Mouse (Mus musculus) CH12.LX (cell line): ENCODE results near the gene Lmna. TPM values are rescaled to one million over a fixed set of nuclear protein-coding genes. Genes with fewer than 3 reads are reported as not detected.

ENCODE experiments used
- DNase-seq: peaks from one replicate; pipeline ENCODE4 v3.0.0-alpha.2; 2013; ENCODE audit errors: extremely low read depth
- H3K27ac ChIP-seq: 2 replicates; pipeline ENCODE4 v1.5.1; 2012; ENCODE audit warnings: low read depth, mild to moderate bottlenecking, control low read depth, moderate library complexity; ENCODE audit not compliant: insufficient read depth
- H3K27me3 ChIP-seq: replicated peaks from 2 replicates; pipeline ENCODE3; 2012; ENCODE audit warnings: inconsistent platforms
- H3K36me3 ChIP-seq, 2 experiments: replicated peaks in 1 of 2; 2 replicates each; pipeline versions ENCODE3 to v1.6.1; 2012; ENCODE audit warnings: inconsistent platforms in 1 of 2, low read length in 1 of 2, mild to moderate bottlenecking in 1 of 2, mixed read lengths in 1 of 2, moderate library complexity in 1 of 2; ENCODE audit not compliant: control insufficient read depth in 1 of 2, insufficient read depth in 1 of 2
- H3K4me1 ChIP-seq, 2 experiments: 2 replicates each; pipeline ENCODE4 v1.6.1; 2012; ENCODE audit warnings: inconsistent platforms in 1 of 2, moderate library complexity in 1 of 2; ENCODE audit not compliant: insufficient read depth in 2 of 2, control insufficient read depth in 1 of 2
- H3K4me2 ChIP-seq: 2 replicates; pipeline ENCODE4 v1.6.1; 2012; ENCODE audit warnings: low read depth, mild to moderate bottlenecking, control low read depth; ENCODE audit not compliant: poor library complexity, insufficient read depth, severe bottlenecking
- H3K4me3 ChIP-seq, 3 experiments: fragments of 150-350 bp in 1 of 3; sonication (generic) in 1 of 3; replicated peaks in 1 of 3; 2 replicates each; pipeline versions ENCODE3 to v1.5.1; 2011 to 2012; ENCODE audit warnings: low read depth in 2 of 3, low read length in 2 of 3, mild to moderate bottlenecking in 2 of 3, moderate library complexity in 2 of 3, control low read depth in 1 of 3, improper control_type of control experiment in 1 of 3, inconsistent platforms in 1 of 3, mixed read lengths in 1 of 3; ENCODE audit not compliant: poor library complexity in 1 of 3
- H3K79me2 ChIP-seq: replicated peaks from 2 replicates; pipeline ENCODE4 v1.6.1; 2012; ENCODE audit warnings: mild to moderate bottlenecking, moderate library complexity; ENCODE audit not compliant: control insufficient read depth, poor library complexity, insufficient read depth, severe bottlenecking; ENCODE audit errors: extremely low read depth
- H3K9ac ChIP-seq: 2 replicates; pipeline ENCODE4 v1.6.1; 2012; ENCODE audit warnings: low read depth, mild to moderate bottlenecking, control low read depth, moderate library complexity; ENCODE audit not compliant: insufficient read depth
- H3K9me3 ChIP-seq: replicated peaks from 2 replicates; pipeline ENCODE3; 2012; ENCODE audit warnings: low read length, inconsistent platforms, mixed read lengths
- BHLHE40 ChIP-seq: IDR thresholded peaks from 2 replicates; pipeline ENCODE4 v1.6.1; 2011; ENCODE audit warnings: mild to moderate bottlenecking, low read depth, low read length, improper control_type of control experiment
- CHD1 ChIP-seq: IDR thresholded peaks from 2 replicates; pipeline ENCODE4 v1.6.1; 2012; ENCODE audit warnings: low read depth, low read length, improper control_type of control experiment, inconsistent platforms
- E2F4 ChIP-seq: IDR thresholded peaks from 2 replicates; pipeline ENCODE4 v1.6.1; 2011; ENCODE audit warnings: low read depth, low read length, improper control_type of control experiment; ENCODE audit not compliant: insufficient replicate concordance
- ELF1 ChIP-seq: IDR thresholded peaks from 2 replicates; pipeline ENCODE4 v1.6.1; 2014; ENCODE audit warnings: low read depth, mild to moderate bottlenecking, inconsistent platforms, low read length, improper control_type of control experiment
- EP300 ChIP-seq: IDR thresholded peaks from 2 replicates; pipeline ENCODE4 v1.6.1; 2011; ENCODE audit warnings: low read length, improper control_type of control experiment
- ETS1 ChIP-seq: conservative IDR thresholded peaks from 2 replicates; pipeline ENCODE4 v1.6.1; 2012; ENCODE audit warnings: low read depth, mild to moderate bottlenecking, inconsistent platforms, low read length, improper control_type of control experiment, moderate library complexity
- HCFC1 ChIP-seq: IDR thresholded peaks from 2 replicates; pipeline ENCODE4 v1.6.1; 2012; ENCODE audit warnings: low read depth, mild to moderate bottlenecking, inconsistent platforms, low read length, improper control_type of control experiment
- IRF4 ChIP-seq: IDR thresholded peaks from 2 replicates; pipeline ENCODE4 v1.6.1; 2014; ENCODE audit warnings: low read depth, mild to moderate bottlenecking, inconsistent platforms, low read length, improper control_type of control experiment
- JUND ChIP-seq: conservative IDR thresholded peaks from 2 replicates; pipeline ENCODE4 v1.6.1; 2011; ENCODE audit warnings: low read depth, low read length, improper control_type of control experiment
- KAT2A ChIP-seq: IDR thresholded peaks from 2 replicates; pipeline ENCODE4 v1.6.1; 2012; ENCODE audit warnings: low read length, improper control_type of control experiment, inconsistent platforms; ENCODE audit not compliant: insufficient replicate concordance
- MAZ ChIP-seq: IDR thresholded peaks from 2 replicates; pipeline ENCODE4 v1.6.1; 2012; ENCODE audit warnings: low read depth, mild to moderate bottlenecking, inconsistent platforms, low read length, improper control_type of control experiment, moderate library complexity
- MEF2A ChIP-seq: IDR thresholded peaks from 2 replicates; pipeline ENCODE4 v1.6.1; 2014; ENCODE audit warnings: low read depth, mild to moderate bottlenecking, inconsistent platforms, low read length, improper control_type of control experiment, borderline replicate concordance
- MXI1 ChIP-seq: IDR thresholded peaks from 2 replicates; pipeline ENCODE4 v1.6.1; 2011; ENCODE audit warnings: mild to moderate bottlenecking, low read depth, low read length, improper control_type of control experiment
- MYC ChIP-seq: IDR thresholded peaks from 2 replicates; pipeline ENCODE4 v1.6.1; 2011; ENCODE audit warnings: low read depth, mild to moderate bottlenecking, improper control_type of control experiment, low read length
- NELFE ChIP-seq: IDR thresholded peaks from 2 replicates; pipeline ENCODE4 v1.6.1; 2011; ENCODE audit warnings: low read depth, low read length, improper control_type of control experiment
- NRF1 ChIP-seq: IDR thresholded peaks from 2 replicates; pipeline ENCODE4 v1.6.1; 2014; ENCODE audit warnings: low read depth, mild to moderate bottlenecking, inconsistent platforms, low read length, improper control_type of control experiment, moderate library complexity
- PAX5 ChIP-seq: IDR thresholded peaks from 2 replicates; pipeline ENCODE4 v1.6.1; 2012; ENCODE audit warnings: low read length, inconsistent platforms, mixed read lengths
- POLR2A ChIP-seq: IDR thresholded peaks from 2 replicates; pipeline ENCODE4 v1.6.1; 2011; ENCODE audit warnings: low read depth, mild to moderate bottlenecking, improper control_type of control experiment, low read length
- POLR2AphosphoS2 ChIP-seq: IDR thresholded peaks from 2 replicates; pipeline ENCODE4 v1.6.1; 2011; ENCODE audit warnings: low read depth, low read length, improper control_type of control experiment
- RAD21 ChIP-seq: IDR thresholded peaks from 2 replicates; pipeline ENCODE4 v1.6.1; 2011; ENCODE audit warnings: low read depth, mild to moderate bottlenecking, low read length, improper control_type of control experiment, moderate library complexity
- SMC3 ChIP-seq: IDR thresholded peaks from 2 replicates; pipeline ENCODE4 v1.6.1; 2011; ENCODE audit warnings: low read depth, low read length, improper control_type of control experiment
- TBP ChIP-seq: conservative IDR thresholded peaks from 2 replicates; pipeline ENCODE4 v1.6.1; 2011; ENCODE audit warnings: low read depth, low read length, improper control_type of control experiment
- TCF12 ChIP-seq: IDR thresholded peaks from 2 replicates; pipeline ENCODE4 v1.6.1; 2014; ENCODE audit warnings: low read depth, mild to moderate bottlenecking, inconsistent platforms, low read length, improper control_type of control experiment
- UBTF ChIP-seq: IDR thresholded peaks from 2 replicates; pipeline ENCODE4 v1.6.1; 2012; ENCODE audit warnings: low read depth, mild to moderate bottlenecking, inconsistent platforms, low read length, improper control_type of control experiment, moderate library complexity
- USF1 ChIP-seq: IDR thresholded peaks from 2 replicates; pipeline ENCODE4 v1.6.1; 2014; ENCODE audit warnings: low read depth, mild to moderate bottlenecking, inconsistent platforms, low read length, improper control_type of control experiment
- USF2 ChIP-seq: conservative IDR thresholded peaks from 2 replicates; pipeline ENCODE4 v1.6.1; 2011; ENCODE audit warnings: low read depth, low read length, improper control_type of control experiment
- ZC3H11A ChIP-seq: IDR thresholded peaks from 2 replicates; pipeline ENCODE4 v1.6.1; 2012; ENCODE audit warnings: low read depth, mild to moderate bottlenecking, inconsistent platforms, low read length, improper control_type of control experiment
- ZMIZ1 ChIP-seq: IDR thresholded peaks from 2 replicates; pipeline ENCODE4 v1.6.1; 2012; ENCODE audit warnings: low read depth, mild to moderate bottlenecking, inconsistent platforms, low read length, improper control_type of control experiment
- ZNF384 ChIP-seq: IDR thresholded peaks from 2 replicates; pipeline ENCODE4 v1.6.1; 2012; ENCODE audit warnings: low read depth, low read length, improper control_type of control experiment, inconsistent platforms
- dilution Hi-C: fragments of 300-500 bp; cut with MboI; formaldehyde crosslinking; loops from 2 replicates; pipeline ENCODE4 v1.14.3; 2020; ENCODE audit warnings: low sequenced_read_pairs; ENCODE audit not compliant: extremely low pct_unique_long_range_greater_than_20kb, extremely low pct_ligation_motif_present
- in situ Hi-C: fragments of 300-500 bp; cut with MboI; formaldehyde crosslinking; loops from 3 replicates; pipeline ENCODE4 v1.14.3; 2019; ENCODE audit warnings: low sequenced_read_pairs, low pct_ligation_motif_present, low pct_unique_long_range_greater_than_20kb, mixed read lengths
- polyA plus RNA-seq: library from polyadenylated mRNA; unstranded; fragments of >175 nt; gene quantifications from 2 replicates; pipeline ENCODE4 v1.2.1, GENCODE M21; 2012; ENCODE audit warnings: low read depth; ENCODE audit not compliant: insufficient read length
- total RNA-seq, 2 experiments: library from RNA; depleted of rRNA; stranded (reverse); fragments of 300-350 nt in 1 of 2; fragments of >200 nt in 1 of 2; gene quantifications; 2 replicates each; pipeline ENCODE4 v1.2.3; 2012 to 2014

The Lmna gene
- total and polyA plus RNA-seq, 3 experiments: 16.1 to 67.7 (median 17.2) TPM

DNA sequence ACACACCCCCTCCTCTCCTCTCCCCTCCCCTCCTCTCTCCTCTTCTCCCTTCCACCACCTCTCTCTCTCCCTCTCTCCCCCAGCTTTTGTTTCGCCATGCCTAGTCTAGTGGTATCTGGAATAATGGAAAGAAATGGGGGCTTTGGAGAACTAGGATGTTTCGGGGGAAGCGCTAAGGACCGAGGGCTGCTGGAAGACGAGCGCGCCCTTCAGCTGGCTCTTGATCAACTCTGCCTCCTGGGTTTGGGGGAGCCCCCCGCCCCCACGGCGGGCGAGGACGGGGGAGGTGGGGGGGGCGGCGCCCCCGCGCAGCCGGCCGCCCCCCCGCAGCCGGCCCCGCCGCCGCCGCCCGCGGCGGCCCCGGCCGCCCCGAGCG, 22.5 kb upstream of the Lmna start, which contains the start of gene Mex3a:
Mex3a (plus strand) TSS at position 97 of the 376 bp plus-strand sequence.
- TF ChIP-seq MAZ (0 out of 2 replicates have a peak, but pooled peaks have one; percentile 14), NELFE (no peak)
- Histone ChIP-seq H3K4me1 (peaks cover 20 to 47% of the 10 kb centered on the region in 2 experiments), H3K79me2 (no peaks in the 10 kb centered on the region), H3K27ac (peak within 1 kb of the TSS; percentile 26; the same call in 1 of the 2 replicates), H3K36me3 (peaks cover 11 to 30% of the 10 kb centered on the region in 2 experiments), H3K9me3 (no peaks in the 10 kb centered on the region), H3K9ac (peak within 1 kb of the TSS; percentile 95), H3K27me3 (peaks cover 9% of the 10 kb centered on the region), H3K4me3 (peak within 1 kb of the TSS; percentile 59 to 84 (median 79)), H3K4me2 (peak within 1 kb of the TSS; percentile 90)
- in situ Hi-C loops: no loop called here
- dilution Hi-C loops: no loop called here
- no peak for DNase-seq

DNA sequence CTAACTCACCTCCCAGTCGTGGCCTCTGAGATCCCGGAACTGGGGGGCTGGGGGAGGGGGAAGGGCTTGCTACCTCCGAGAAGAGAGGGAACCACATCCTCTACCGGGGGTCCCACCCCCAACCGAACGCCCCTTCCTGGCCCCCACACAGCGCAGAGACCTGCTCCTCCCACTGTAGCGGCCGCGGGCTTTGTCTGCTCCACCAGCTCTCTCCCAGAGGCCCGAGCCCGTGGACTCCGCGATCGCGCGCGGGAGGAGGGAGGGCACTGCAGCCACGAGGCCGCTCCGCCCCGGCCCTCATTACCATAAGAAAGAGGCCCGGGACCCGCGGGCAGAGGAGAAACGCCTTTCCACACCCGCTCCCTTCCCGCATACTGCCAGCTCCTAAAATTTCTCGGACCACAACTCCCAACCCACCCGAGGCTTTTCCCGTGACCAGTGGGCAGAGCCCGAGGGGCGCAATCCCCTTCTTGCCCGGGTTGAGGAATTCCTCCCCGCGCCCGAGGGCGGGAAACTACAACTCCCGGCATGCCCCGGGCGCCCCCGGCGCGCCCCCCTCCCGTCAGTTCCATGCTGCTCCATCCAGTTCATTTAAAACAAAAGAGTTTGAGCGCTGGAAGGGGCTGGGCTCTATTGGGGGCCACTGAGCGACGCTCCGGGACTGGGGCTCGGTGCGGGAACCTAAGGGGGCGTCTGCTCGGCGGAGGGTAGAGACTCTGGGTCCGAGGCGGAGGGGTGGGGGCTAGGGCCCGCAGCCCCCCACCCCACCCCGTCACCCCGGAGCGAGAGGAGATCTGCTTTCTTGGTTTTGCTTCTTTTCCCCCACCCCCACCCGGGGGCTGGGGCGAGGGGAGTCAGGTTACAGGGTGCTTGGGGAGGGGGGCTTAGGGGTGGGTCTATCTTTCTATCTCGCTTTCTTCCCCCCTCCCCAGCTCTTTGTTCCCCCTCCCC, 21.9 kb upstream of the Lmna start:
- Histone ChIP-seq H3K4me3 (peak overlapping the region; percentile 59 to 84 (median 79)), H3K27me3 (peaks cover 9% of the 10 kb centered on the region), H3K9ac (peak overlapping the region; percentile 95), H3K36me3 (peaks cover 7 to 23% of the 10 kb centered on the region in 2 experiments), H3K79me2 (no peaks in the 10 kb centered on the region), H3K9me3 (no peaks in the 10 kb centered on the region), H3K27ac (peak overlapping the region; percentile 26; the same call in 1 of the 2 replicates), H3K4me1 (peaks cover 20 to 48% of the 10 kb centered on the region in 2 experiments), H3K4me2 (peak overlapping the region; percentile 90)
- dilution Hi-C loops (no loop called here), in situ Hi-C loops (no loop called here)
- DNase-seq: peak; percentile 61
- TF ChIP-seq CHD1: no peak
- 0 out of 2 replicates have a peak, but pooled peaks have one; percentile 7 for TF ChIP-seq UBTF
- no peak for TF ChIP-seq USF1
- no peak for TF ChIP-seq TBP
- no peak for TF ChIP-seq SMC3
- TF ChIP-seq POLR2AphosphoS2: no peak
- no peak; the same call in 1 of the 2 replicates for TF ChIP-seq E2F4
- peak; percentile 94 for TF ChIP-seq MAZ
- peak; percentile 96 for TF ChIP-seq MXI1
- TF ChIP-seq MYC: peak; percentile 58; the same call in 1 of the 2 replicates
- TF ChIP-seq KAT2A: peak; percentile 80; the same call in 1 of the 2 replicates
- no peak for TF ChIP-seq ZMIZ1
- no peak for TF ChIP-seq RAD21
- peak; percentile 56 for TF ChIP-seq NELFE
- peak; percentile 11 for TF ChIP-seq TCF12
- no peak for TF ChIP-seq ZNF384
- TF ChIP-seq MEF2A: peak; percentile 37; the same call in 1 of the 2 replicates
- TF ChIP-seq BHLHE40: no peak; the same call in 1 of the 2 replicates
- no peak for TF ChIP-seq PAX5
- no peak for TF ChIP-seq ZC3H11A
- peak; percentile 12; the same call in 1 of the 2 replicates for TF ChIP-seq IRF4
- peak; percentile 98 for TF ChIP-seq HCFC1
- TF ChIP-seq ETS1: 0 out of 2 replicates have a peak, but pooled peaks have one; percentile 20
- no peak for TF ChIP-seq USF2
- no peak for TF ChIP-seq EP300
- peak; percentile 66; the same call in 1 of the 2 replicates for TF ChIP-seq POLR2A
- no peak for TF ChIP-seq JUND
- TF ChIP-seq ELF1: peak; percentile 79
- TF ChIP-seq NRF1: no peak
